Mouse (Mus musculus): Measurements from ENCODE around the gene Gm49027.

DNA sequence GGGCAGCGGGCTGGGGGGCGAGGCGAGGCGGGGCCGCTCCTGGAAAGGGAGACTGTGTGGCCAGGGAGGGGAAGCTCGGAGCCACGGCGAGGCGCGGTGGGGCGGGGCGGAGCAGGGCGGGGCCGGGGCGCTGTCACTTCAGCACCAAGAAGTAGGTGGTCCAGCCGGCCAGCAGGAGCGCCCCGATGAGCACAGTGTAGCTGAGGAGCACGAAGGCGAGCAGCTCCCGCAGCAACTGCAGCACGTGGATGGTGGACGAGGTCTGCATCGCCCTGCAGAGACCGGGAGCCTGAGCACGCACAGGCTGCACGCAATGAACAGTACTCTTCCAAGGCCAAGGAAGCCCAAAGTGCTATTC is 916 bp downstream of the Gm49027 start:
- no peak for TF ChIP-seq POLR2A (IDR thresholded peaks at IDR 0.05; ENCODE audit: low read depth, low read length)
- no peak for TF ChIP-seq CTCF (IDR thresholded peaks at IDR 0.05; ENCODE audit: extremely low read depth, insufficient read depth, insufficient read length, insufficient replicate concordance)

All from spleen, adult 2 months (tissue).